Mouse (Mus musculus) thymus, postnatal 0 days (tissue): ENCODE measurements around the gene Cdc14a. TPM values are rescaled to one million over a fixed set of nuclear protein-coding genes. Genes with fewer than 3 reads are reported as not detected.

Experiments
- DNase-seq: peaks from one replicate; pipeline ENCODE4 v3.0.0-alpha.2; 2015; ENCODE audit warnings: low spot score
- polyA plus RNA-seq: library from polyadenylated mRNA; unstranded; fragments of >200 nt; fragmentation: Nextera tagmentation; extraction: Ambion mirVana; gene quantifications from 2 replicates; pipeline ENCODE4 v1.2.1, GENCODE M21; 2015

Gene Cdc14a
- polyA plus RNA-seq, result 7.7 and 7.8 TPM in 2 replicates

DNA sequence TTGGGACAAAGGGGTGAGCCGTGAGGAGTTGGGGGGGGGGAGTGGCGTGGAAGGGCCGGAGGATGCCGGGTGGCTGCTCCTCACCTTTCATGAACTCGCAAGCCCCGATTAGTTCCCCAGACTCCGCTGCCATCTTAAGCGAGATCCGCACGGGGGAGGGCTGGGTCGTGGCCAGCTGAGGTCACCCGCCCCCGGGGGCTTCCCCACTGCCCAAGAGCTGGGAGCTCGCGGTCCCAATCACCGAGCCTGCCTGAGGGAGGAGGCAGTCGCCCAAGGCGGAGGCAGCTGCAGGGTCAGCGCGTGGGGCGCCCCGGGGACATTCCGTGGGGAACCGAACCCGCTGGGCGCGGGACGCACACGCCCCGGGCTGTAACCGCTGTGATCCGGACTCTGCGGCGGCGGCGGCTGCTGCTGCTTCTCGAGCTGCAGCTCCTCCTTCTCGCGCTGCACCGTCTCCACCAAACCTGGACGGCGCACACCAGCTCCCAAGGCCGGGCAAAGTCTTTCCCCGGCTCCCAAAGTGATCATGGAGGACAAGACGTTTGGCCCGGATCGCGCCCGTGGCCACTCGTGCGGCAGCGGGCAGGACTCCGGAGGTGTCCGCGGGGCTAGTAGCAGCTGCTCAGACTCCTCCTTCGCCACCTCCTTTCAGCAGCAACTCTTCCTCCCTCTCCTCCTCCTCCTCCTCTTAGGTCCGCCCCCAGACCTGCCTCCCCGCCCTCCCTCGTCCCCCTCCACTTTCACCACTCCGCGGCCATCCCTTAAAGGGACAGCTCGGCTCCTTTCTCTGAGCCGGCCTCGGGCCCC is at the start of gene Cdc14a:
TSS of gene Cdc14a (minus strand) at position 680 of the 807 bp plus-strand sequence.
- DNase-seq, result no peak

DNA sequence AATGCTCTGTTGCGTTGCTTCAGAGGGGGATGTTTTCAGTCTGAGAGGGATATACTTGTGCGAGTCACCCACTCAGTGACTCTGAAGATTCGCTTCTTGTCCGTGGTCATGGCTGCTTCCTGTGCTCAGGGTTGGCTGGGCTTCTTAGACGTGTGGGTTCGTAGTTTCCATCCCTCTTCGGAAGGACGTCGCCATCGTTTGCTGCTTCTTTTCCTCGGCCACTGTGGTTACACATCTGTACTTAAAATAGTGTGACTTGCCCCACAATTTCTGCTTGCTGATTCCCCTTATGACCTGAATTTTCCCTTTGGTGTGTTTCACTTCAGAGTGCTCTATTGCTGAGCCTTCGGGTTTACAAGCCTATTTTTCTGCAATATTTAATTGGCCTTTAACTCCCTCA is 41.9 kb upstream of the Cdc14a start:
- peak; percentile 25 for DNase-seq

DNA sequence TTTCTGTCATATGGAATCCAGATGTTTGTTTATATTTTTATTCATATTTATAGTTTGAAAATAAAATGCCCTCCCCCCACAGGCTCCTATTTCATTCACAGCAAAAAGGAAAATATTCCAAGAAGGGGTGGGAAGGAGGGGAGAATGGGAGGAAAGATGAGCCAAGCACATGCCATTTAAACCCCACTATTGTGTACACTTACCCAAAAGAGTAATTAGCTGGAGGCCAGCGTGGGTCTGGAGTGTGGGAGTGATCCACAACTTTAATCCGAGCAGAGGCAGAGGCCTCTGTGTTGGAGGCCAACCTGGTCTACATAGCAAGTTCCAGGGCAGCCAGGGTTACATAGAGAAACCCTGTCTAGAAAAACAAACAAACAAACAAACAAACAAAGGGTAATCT is 40.5 kb upstream of the Cdc14a start:
- no peak for DNase-seq

DNA sequence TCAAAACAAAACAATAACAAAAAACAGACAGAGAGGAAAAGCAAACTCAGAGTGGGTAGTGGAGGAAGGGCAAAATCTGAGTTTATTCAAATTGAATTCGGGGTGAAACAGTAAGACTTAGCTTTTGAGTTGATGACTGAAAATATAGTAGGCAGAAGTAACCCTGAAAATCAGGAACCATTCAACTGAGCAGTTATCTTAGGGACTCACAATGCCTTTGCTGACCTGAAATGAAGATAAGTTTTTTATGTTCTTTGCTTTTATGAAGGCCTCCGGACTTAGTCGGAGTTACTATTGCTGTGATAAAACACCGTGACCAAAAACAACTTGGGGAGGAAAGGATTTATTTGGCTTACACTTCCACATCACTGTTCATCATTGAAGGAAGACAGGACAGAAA is 37.2 kb upstream of the Cdc14a start:
- DNase-seq, result no peak

DNA sequence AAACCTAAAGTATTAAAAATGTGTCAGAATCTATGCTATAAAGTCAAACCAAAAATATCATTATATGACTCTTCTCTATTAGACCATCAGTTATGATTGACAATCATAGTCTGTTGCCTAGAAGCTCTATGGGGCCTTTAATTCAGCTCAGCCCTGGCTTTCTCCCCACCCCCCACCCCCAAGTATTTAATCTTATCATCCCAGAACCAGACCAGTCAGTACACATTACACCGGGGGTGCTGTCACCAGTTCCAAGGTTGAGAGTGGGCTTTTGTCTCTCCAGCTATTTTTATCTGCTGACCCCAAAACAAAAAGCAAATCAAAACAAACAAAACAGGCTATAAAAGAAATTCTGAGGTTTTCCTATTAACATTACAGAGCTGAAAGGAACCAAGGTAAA is 30.7 kb upstream of the Cdc14a start:
- no peak for DNase-seq

DNA sequence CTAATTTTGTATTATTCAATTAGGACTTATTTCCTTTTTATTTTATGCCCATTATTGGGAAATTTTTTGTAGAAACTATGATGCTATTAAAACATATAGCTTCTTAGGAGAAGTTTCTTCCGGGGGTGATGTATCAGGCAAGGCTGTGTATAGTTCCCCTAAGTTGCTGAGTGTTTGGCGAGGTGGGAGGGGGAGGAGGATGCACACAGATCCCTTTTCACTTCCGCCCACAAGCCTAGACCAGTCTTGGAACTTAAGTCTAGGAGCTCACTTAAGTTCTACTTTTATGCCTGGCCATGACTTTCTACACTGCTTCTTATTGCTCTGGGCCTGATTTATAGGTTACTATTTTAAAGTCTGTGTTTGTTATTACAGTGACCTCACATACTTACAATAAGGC is 26.9 kb upstream of the Cdc14a start:
- no peak for DNase-seq

DNA sequence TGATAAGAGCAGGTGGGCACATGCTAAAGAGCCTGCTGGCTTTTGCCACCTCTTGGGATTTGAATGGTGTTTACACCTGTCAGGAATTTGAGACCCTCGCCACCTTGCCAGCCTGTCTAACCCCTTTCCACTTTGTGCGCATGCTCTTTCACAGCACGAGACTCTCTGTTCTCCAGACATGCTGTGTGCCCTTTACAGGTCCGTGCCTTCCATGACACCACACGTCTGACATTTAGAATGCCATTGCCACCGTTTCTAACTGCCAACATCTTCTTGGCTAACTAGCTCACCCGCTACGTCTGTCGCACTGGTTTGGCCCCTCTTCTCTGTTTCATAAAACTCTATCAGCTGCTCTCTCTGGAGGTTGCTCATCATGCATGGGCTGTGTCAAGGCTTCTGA is 20.5 kb upstream of the Cdc14a start:
- DNase-seq, result no peak

DNA sequence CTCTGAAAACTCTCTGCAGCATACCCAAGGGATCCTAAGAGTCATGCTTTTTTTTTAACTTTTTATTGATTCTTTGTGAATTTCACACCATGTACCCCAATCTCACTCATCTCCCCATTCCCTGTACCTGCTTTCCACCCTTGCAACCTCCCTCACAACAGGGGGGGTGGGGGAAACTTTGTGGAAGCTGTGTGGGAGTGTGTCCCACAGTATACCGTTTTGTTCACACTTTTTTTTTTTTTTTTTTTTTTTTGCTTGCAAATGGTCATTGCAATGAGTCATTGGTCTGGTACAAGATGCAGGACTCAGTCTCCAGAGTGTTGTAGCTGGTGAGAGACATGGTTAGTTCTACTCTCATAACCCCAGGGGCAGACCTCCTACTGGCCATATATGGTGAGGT is 19.0 kb upstream of the Cdc14a start:
- DNase-seq, result no peak

DNA sequence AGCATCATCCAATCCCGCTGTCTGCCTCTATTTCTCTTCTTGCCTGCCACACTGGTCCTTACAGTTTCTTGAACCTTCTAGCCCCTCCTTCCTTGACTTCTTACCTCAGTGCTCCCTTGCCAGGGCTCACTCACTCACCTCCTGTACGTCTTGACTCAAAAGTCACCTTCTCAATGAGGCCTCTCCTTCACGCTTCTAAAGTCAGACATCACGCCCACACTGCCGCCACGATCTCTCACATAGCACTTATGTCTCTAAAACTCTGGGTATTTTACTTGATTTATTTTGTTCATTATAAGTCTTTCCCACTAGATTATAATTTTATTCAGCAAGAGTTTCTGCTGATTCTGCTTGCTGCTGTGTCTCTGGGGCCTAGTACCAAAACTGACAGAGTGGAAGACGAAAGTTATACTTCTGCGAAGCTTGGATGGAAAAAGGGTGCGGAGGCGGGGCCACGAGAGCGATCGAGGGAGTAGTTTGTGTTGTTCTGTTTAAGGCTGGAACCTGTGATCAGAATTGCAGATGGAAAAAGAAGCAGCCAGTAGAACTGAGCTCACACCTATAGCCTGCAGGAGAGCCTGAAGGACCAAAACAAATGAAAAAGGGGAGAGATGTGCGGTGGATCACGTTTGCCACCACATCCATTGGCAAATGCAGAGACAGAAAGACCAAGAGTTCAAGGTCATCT is 17.8 kb upstream of the Cdc14a start:
- DNase-seq, result no peak

DNA sequence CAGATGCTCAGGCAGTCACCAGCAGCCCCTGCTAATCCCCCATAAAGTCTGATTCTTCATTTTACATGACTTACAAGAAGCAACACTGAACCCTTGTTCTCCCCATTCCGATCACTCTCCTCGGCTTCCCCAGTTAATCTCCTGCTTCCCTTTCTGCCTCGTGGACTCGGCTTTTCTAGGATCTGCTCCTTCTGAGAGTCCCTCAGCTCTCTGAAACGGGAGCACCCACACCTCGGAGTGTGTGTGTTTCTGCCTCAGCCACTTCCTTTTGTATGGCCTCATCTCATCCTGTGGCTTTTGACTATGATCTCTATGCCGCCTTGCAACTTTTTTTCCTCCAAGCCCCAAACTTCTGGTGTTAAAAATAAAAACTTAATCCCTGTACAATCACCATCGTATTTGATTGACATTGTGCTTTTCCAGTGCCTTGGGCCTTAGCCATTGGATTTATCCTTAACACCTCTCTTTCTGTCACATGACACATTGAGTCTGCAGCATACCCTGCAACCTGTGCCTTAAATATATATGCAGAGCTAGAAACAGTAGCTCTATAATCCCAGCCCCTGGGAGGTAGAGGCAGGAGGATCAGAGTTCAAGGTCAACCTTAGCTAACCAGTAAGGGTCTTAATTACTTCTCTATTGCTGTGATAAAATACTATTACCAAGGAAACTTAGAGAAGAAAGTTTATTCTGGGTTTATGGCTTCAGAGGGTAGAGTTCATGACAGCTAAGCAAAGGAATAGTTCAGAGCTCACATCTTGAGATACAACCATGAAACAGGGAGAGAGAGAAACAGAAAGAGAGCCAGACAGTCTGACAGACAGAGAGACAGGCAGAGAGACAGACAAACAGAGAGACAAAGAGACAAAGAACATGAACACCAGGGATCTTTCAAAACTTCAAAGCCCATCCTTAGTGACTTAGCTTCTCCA is 16.5 kb upstream of the Cdc14a start:
- DNase-seq, result peak; percentile 60

DNA sequence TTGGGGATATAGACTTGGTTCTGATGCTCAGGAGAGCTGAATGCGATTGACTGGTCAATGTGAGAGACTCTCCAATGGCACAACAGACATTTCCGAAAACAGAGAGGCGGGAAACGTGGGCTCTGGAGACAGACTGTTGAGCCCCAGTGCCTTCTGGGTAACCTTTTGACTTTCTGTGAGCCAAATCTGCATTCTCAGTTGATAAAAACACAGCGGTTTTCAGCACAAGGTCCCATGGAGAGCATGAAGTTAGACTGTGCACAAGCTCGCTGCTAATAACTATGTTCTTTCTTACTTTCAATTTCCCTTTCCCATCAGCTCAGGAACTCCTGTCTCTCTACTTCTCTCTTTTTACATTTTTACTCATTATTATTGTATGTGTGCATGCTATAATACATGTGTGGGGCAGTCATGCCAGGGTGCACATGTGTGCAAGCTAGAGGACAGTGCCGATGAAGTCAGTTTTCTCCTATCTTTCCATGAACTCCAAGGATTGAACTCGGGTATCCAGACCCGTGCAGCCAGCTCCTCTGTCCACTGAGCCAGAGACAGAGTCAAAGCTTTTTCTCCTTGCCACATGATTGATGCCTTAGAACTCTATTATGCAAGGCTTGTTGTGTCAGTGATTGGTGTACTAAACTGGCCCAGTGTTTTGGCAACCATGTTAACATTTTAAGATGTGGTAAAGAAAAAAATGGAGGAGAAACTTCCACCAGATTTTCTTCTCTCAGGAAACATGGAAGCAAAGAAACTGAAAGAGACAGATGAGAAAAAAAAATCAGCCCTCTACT is 13.2 kb upstream of the Cdc14a start:
- DNase-seq, result no peak

DNA sequence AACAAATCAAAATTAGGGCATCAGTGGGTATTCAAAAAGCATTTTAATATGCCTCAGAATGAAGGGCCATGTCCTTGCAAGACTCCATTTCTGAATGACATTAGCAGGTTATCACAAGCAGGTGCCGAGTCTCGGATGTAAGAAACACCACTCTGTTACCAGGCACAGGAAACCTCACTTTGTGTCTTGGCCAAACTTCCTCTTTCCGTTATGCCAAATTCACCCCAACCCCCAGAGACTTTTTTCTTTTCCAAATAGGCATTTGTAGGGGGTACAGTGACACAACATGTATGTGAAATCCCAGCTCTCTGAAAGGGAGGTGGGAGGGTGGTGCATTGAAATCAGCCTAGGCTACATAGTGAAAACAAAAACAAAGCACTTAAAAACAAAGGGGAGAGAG is 12.3 kb upstream of the Cdc14a start:
- DNase-seq, result peak; percentile 62

DNA sequence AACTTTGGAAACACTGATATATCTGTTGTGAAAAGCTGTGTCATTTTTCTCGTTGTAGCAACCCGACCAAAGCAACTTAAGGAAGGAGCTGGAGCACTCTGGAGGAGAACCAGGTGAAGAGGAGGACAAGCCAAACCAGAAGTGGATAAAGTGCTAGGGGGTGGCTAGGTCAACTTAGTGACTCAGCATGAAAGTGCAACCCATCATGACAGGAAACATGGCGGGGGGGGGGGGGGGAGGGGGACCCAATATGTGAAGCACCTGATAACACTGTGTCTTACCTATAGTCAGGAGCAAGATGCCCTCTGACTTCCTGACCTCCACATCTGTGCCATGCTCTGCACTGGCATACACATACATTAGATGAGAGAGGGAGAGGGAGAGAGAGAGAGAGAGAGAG is 10.9 kb upstream of the Cdc14a start:
- no peak for DNase-seq

DNA sequence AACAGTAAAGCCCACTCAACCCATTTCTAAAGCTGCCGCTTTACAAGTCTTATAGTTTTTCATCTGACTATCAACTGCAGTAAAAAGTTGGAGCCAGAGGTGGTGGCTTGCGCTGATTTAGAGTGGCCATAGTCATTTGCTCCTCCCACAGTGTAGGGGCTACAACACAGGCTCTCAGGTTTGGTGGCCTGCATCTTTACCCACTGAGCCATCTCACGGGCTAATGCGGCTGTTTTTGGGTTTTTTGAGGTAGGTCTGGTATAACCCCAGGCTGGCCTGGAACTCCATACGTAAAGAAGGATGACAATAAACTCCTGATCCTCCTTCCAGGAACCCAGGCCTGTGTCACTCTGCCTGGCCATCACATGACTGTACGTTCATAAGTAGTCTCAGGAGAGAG is 2.1 kb upstream of the Cdc14a start:
- DNase-seq, result no peak

DNA sequence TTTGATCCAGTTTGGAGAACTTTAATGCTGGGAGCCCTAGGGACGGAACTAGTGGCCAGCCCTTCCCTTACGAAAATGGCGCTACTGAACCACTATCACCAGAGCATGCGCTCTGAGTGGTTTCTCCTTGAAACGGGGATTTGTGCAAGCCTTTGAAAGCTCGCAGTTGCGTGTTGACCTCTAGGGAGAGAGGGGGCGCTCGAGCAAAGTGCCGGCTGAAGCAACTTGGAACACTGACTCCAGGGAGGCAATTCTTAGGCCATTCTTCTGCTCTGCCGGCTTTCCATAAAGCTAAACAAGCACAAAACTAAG is 1.1 kb upstream of the Cdc14a start:
- peak; percentile 89 for DNase-seq

DNA sequence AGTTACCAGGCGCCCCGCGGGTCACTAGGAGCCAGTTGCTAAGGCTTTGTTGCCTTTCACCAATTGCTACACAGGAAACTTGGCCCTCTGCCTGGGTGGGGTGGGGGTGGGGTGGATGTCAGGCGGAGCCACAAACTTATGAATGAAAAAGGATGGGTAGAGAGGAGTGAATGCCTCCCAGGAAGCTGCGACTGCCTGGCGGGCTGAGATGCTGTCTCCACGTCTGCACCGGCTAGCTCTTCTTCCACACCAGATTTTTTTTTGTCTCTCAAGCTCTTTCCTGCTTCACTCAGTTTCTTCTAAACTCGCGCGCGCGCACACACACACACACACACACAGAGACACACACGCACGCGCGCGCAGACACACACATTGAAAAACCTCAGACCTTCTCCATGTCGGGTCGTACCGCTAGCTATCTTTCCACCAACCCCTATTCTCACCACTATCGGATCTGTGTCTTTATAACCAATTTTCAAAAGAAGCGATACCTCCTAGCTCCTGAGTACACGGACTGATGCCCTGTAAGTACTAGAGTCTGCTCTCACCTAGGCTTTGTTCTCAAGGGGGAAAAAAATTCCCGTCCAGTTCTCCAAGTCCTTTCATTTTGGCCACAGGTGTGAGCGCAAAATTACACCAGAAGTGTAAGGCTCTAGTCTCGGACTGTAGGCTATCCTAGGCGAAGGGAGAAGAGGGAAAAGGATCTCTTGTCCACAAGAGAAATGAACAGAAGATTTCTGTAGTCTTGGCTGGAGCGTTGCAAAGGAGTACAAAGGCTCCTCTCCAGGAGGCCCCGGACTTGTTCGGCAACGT is 534 bp upstream of the Cdc14a start:
- peak; percentile 74 for DNase-seq

DNA sequence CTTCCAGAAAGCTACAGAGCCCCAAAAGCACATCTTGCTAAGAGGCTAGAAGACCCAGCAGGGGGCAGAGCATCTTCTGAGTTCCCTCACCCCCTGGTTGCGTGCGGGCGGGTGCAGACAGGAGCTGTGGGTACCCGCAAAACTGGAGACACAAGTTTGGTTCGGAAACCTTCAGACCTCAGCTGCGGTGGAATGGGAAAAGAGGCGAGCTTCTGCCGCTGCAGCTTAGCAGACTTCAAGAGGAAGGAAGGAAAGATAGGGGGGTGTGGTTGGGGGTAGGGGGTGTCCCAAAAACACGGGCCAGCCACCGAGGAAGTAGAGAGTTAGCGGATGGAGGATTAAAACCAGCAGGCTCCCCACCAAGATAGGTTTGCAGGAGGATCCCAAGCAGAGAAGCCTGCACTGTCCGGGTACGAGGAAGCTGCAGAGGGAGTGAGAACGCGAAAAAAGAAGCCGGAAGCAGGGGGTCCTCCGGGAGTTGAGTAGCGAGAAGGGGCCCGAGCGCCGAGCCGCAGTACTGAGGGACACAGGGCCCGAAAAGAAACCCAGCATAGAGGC is 958 bp downstream of the Cdc14a start:
- peak; percentile 83 for DNase-seq

DNA sequence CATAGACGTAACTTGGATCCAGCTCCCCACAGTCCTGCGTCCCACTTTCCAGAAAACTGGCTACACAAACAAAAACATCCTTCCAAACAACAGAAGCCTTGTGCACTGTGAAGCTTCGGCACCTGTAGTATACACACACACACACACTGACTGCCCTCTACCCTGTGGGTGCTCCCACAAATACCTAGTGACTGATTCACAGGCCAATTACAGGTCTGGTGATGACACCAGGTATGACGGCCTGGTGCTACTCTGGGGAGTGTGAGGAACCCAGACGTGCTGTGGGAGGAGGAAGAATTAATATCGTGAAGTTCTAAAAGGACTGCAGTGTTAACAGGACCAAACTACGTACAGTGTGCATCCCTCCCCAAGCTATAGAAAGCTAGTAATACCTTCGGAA is 1.8 kb downstream of the Cdc14a start:
- no peak for DNase-seq

DNA sequence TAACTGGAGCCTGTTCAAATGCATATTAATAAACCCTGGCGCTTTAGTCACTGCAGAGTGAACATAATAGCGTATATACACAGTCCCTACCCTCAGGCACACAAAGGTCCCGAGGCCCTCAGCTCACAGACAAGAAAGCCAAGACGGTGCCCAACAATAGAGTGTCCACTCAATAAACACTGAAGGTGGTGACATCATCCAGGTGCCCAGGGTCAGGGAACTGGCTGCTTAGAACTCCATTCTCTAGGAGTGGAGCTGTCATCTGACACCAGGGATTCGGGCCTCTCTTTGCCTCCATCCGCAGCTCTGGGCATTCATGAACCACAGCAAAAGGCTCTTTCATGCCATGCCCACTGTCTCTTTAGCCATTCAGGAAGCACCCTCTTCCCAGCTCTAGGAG is 2.7 kb downstream of the Cdc14a start:
- DNase-seq, result no peak

DNA sequence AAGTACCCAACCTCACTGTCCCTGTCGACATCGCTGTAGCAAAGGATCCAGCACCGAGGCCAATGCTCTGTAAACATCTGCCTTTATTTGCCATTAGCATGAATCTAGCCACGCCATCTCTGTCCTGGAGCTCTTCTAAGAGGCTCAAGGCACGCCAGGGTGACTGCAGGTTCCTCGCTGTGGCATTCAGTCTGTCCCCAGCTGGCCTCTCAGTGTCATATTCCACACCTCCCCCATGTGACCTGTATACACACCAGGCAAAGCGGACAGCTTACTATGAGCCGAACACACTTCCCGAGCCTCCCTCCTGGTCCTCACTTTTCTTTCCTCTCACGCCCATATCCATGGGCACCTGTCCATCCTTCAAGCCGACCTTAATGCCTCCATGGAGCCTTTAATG is 4.0 kb downstream of the Cdc14a start:
- no peak for DNase-seq
